Mouse (Mus musculus) fat pad, adult 2 months (tissue): ENCODE data around the gene 2310030G06Rik.

Experiments
- DNase-seq: peaks from one replicate; pipeline ENCODE4 v3.0.0-alpha.2; 2011; ENCODE audit warnings: low read depth, low spot score; ENCODE audit errors: extremely low read depth

Gene 2310030G06Rik

GRCm38 (mm10) chr9:50742744-50743143, 3.6 kb downstream of the 2310030G06Rik start:
- no peak for DNase-seq

- no peak for DNase-seq
These were observed 4.1 kb downstream of the 2310030G06Rik start for GRCm38 (mm10) chr9:50742261-50742660.

GRCm38 (mm10) chr9:50740867-50741784, 5.2 kb downstream of the 2310030G06Rik start:
- DNase-seq, result no peak

- peak; percentile 40 for DNase-seq
These were observed 7.1 kb downstream of the 2310030G06Rik start, which contains the start of gene Dixdc1 for GRCm38 (mm10) chr9:50738914-50739870. Gene Dixdc1 (minus strand): TSS chr9:50739517.

- no peak for DNase-seq
These were observed 11.3 kb downstream of the 2310030G06Rik start for GRCm38 (mm10) chr9:50734989-50735388.

- no peak for DNase-seq
These were observed 13.8 kb downstream of the 2310030G06Rik start for GRCm38 (mm10) chr9:50732560-50732959.

- DNase-seq, result no peak
These were observed 16.7 kb downstream of the 2310030G06Rik start for GRCm38 (mm10) chr9:50729600-50729999.

- no peak for DNase-seq
These were observed 18.2 kb downstream of the 2310030G06Rik start for GRCm38 (mm10) chr9:50727925-50728651.

- DNase-seq, result no peak
These were observed 19.0 kb downstream of the 2310030G06Rik start for GRCm38 (mm10) chr9:50727171-50727924.

- DNase-seq, result no peak
These were observed 20.3 kb downstream of the 2310030G06Rik start for GRCm38 (mm10) chr9:50725921-50726590.

GRCm38 (mm10) chr9:50724661-50725330, 21.5 kb downstream of the 2310030G06Rik start:
- no peak for DNase-seq

GRCm38 (mm10) chr9:50724147-50724546, 22.2 kb downstream of the 2310030G06Rik start:
- no peak for DNase-seq

- DNase-seq, result no peak
These were observed 22.9 kb downstream of the 2310030G06Rik start for GRCm38 (mm10) chr9:50723406-50723805.

GRCm38 (mm10) chr9:50722451-50722911, 23.9 kb downstream of the 2310030G06Rik start:
- DNase-seq, result no peak

GRCm38 (mm10) chr9:50721061-50721460, 25.3 kb downstream of the 2310030G06Rik start:
- no peak for DNase-seq

GRCm38 (mm10) chr9:50718878-50719277, 27.5 kb downstream of the 2310030G06Rik start:
- no peak for DNase-seq

- DNase-seq, result no peak
These were observed 32.1 kb downstream of the 2310030G06Rik start for GRCm38 (mm10) chr9:50714188-50714587.

GRCm38 (mm10) chr9:50711337-50711736, 35.0 kb downstream of the 2310030G06Rik start:
- DNase-seq, result no peak

- DNase-seq, result no peak
These were observed 37.2 kb downstream of the 2310030G06Rik start for GRCm38 (mm10) chr9:50709108-50709507.
